Mouse (Mus musculus) testis, adult 2 months (tissue): ENCODE measurements around the gene Cacna2d1.

Experiments used
- CTCF ChIP-seq: fragments of 200-500 bp; IDR thresholded peaks from 2 replicates; pipeline ENCODE4 v1.5.1; 2012; ENCODE audit warnings: low read depth, mild to moderate bottlenecking, inconsistent platforms, low read length, moderate library complexity; ENCODE audit not compliant: control insufficient read depth, insufficient read depth, insufficient replicate concordance
- POLR2A ChIP-seq: fragments of 200-500 bp; IDR thresholded peaks from 2 replicates; pipeline ENCODE4 v1.6.1; 2012; ENCODE audit warnings: low read depth, mild to moderate bottlenecking, inconsistent platforms, low read length, moderate library complexity; ENCODE audit not compliant: control insufficient read depth

DNA sequence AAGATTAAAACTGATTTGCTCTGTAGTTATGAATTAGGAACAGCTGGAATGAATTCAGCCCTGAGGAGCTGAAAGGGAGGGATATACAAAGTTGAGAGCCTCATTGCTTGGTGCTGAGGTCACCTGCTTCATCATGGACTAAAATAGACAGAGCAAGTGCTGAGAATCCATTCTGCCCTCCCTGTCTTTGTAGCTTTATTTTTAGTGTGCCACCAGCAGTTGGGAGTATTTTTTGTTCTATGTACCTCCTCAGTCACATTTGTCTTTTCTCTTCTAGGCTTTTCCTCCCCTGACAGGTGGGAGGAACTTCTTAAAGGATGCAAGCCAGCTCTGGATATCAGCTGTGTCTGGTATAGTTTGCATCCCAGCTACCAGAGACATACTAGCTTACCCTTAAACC is 32.4 kb downstream of the Cacna2d1 start:
- TF ChIP-seq CTCF (no peak), POLR2A (no peak)
